Mouse (Mus musculus) erythroblast, adult 5-6 weeks (primary cell): ENCODE measurements at regions not wholly inside any gene's neighbourhood (a gene's known extent, or its start where the extent isn't known, plus 50 kb on each side); places are given as distances from the start of the nearest gene placed in this dataset.

Source experiments
- ATAC-seq: replicated peaks from 2 replicates; pipeline ENCODE4 v1.8.0; 2016; ENCODE audit warnings: moderate number of reproducible peaks, mild to moderate bottlenecking, moderate TSS enrichment, inconsistent platforms; ENCODE audit not compliant: poor library complexity, low FRiP score, severe bottlenecking

DNA sequence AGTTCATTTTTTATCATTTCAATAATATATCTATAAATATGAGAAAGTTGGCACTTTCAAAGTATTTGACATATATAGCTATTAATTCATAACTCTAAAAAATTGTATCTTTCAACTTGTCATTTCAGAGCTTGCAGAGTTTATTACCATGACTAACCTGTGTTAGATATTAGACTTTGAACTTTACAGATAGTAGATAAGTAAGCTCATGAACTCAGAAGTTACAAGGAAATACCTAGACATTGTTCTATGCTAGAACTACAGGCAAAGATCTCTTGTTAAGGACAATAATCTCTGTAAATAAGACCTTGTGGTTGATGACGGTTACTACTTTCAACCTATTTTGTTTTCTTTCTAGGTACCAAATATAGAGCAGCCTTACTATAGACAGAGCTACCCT, 117.0 kb upstream of the Zeb2 start:
- no peak for ATAC-seq

DNA sequence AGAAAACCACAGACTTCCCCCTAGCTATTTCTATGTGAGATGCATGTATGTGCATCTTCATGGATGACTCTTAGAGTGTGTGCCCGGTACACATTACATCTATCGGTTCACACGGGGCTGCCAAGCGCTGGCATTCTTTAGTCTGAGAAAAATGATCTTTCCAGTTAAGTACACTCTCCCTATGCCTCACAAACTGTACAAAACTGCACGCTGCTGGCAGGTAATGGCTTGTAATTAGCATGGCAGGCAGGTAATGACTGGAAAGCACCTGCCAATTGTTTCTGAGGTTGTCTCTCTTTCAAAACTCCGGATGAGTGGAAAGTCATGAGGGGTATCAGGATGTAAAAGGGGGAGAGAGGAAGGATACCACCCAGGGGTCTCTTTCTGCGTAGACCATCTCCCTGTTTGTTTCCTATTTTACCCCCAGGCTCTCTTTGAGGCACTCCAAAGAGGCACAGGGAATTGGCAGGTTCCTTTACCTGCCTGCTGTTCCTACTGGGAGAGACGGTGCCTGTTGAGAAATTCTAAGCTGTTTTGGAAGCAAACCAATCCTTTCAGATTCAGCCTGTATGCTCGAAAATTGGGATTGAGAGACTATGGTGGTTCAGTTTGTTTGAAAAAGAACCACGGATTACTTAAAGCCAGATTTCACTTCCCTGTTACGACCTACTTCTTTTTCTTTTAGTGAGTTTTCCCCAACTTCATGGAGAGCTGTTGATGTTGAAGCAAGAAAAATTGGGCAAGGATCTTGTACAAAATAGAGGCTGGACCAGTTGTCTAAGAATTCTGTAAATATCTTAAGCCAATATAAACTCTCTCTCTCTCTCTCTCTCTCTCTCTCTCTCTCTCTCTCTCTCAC, 113.4 kb upstream of the Zeb2 start:
- ATAC-seq, result no peak

DNA sequence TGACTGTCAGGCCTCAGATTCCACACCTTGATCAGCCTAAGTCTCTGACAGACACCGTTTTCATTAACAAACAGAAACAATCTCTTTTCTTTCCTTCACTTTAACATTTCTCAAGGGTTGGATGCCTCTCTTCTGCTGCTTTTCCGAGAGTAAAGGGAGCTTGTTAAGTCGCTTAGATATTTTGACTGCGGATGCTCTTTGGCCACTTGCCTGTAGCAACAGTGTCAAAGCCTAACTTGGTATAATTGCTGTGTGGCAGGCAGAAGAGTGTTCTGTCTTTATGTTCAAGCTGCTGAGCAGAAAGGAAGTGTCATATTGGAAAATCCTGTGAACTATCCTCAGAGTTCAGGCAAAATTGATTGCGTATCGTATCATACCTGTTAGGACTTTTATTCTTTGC, 112.3 kb upstream of the Zeb2 start:
- ATAC-seq, result no peak

DNA sequence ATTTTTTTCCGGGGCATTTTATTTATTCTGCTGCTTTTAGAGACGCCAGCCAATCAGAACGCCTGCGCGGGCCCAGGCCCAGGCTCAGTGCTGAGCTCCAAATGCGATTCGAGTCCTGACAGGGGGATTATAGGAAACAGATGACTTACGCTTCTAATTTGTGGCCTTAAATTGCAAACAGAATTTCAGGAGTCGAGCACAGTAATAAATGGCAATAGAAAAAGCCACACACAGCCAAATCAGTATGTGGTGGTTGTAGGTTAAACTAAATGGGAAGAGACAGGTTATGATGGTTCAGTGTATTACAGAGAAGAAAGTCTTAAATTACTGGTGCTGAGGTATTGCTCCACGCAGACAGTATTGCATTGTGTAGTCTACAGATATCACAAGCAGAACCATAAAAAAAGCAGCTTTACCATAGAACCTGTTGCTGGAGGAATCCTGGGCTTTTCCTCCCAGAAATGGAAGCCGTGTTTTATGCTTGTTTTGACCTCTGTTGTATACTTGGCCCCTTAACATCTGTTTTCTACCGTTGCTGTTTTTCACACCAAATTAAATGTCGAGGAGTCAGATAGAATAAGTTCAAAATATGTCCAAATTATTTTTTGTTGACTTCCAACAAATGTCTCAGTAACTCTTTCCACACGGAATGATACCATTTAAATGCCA, 110.2 kb upstream of the Zeb2 start:
- no peak for ATAC-seq

DNA sequence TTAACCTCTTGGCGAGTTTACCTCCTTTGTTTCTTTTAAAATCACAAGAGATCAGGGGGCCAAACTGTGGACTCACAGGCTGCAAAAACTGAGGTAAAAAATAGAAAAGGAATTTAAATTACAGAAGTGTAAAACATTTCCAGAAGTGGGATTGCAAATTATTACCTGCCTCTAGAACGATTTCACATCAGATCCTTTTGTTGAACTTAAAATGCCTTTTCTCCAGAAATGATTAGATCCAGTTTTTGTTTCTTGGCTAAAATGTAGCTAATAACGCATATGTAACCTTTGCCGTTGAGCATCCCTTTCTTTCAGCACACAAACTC, 108.8 kb upstream of the Zeb2 start:
- ATAC-seq, result no peak

DNA sequence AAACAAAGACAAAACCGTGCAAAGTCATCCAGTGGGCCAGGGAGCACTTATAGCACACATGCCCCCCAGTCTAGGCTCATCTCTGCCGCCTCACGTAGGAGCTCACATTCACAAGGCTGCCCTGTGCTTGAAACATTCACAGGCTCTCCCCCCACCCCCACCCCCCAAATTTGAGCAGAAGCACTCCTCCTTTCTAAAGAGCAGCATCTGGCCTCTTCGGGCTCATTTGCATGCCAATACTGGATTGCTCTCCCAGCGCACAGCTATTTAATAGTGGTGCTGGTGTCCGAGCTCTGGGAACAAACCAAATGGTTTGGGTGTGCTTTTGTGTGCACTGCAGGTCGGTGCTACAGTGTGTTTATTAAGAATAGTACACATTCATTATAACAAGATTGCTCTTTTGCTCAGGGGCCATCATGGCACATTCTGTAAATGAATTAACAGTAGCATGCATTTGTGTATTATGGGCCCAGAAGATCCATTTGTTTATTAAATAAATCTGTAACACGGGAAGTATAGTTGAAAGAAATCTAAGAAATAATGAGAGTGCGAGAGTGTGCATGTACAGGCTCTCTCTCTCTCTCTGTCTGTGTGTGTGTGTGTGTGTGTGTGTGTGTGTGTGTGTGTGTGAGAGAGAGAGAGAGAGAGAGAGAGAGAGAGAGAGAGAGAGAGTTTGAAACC, 108.3 kb upstream of the Zeb2 start:
- no peak for ATAC-seq

DNA sequence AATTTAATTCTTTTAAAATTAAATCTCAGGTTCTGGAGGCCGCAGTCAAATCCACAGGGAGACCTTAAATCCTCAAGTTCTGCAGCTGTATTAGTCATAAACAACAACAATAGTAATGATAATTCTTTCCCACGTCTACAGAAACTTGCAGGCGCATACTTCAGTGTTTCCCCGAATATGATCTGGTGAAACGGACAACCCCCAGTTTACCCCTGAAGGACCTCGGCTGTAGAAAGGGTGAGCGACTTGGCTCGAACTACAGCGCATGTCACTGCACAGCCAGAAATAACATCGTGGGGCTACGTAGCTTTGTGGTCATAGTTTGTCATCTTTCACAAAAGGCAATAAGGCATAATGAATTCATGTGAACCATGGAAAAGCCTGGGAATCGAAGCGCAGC, 105.0 kb upstream of the Zeb2 start:
- no peak for ATAC-seq

DNA sequence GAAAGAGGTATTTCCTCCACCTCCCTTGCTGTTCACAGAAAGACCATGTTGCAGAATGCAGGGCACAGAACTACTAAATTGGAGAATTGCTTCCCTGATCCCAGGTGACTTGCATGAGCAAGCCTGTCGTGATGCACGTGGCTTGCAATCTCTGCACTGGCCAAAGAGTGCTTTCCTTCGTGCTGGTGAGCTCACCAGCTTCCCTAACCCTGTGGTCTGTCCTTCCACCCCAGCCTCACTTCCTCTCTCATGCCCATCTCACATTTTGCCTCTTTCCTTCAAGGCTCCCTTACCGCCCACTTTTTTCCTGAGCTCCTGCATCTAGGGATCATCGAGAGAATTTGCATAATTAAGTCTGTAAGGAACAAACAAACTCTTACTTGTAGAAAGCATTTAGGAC, 102.7 kb upstream of the Zeb2 start:
- no peak for ATAC-seq

DNA sequence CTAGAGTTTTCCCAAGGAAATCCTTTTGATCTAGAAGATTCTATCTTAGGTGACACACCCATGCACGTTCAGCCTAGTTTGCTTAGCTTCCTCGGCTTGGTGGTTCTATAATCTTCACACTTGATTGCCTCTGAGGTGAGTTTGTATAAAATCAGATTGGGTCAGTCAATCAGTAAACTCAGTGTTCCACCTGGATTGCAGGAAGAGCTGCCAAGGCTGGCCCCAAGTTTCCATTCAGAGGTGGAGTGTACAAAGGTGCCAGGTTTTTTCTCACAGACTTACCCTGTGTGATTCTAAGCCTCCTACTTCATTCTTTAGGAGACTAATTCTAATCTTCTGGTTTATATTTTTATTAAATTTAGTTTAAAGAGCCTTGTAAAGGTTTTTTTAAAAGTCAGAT, 95.6 kb upstream of the Zeb2 start:
- no peak for ATAC-seq

DNA sequence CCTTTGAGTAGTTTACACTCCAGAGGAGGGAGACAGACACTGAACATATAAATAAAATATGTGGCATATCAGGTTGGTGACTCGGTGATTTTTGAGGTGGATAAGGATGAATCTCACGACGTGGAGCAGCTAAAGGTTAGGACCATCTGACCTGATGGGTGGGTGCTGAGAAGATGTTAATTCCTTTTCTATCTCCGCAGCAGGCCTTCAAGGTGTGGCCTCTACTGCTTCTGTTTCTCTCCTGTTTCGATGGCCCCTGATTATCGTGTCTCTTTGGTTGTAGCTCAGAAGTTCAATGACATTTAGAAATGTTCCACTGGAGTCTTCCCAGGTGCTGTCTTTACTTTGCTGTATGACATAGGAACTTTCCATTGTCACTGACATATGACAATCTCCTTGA, 91.3 kb upstream of the Zeb2 start:
- ATAC-seq, result no peak

DNA sequence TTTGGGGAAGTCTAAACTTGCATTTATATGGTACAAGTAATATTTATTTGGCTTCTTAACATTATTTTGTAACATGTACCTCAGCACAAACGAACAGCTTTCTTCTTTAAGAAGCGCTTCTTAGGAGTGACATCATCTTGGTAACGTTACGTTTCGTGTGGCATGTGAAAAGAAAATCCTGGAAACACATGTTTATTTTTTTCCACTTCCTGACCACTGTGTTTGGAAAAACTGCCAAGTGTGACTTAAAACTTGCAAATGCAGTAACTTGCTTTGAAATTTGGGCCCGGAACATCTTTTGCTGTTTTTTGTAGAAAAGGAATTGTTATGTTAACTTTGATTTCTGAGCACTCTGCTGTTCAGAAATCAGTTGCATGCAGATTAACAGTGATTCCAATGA, 88.6 kb upstream of the Zeb2 start:
- ATAC-seq, result no peak

DNA sequence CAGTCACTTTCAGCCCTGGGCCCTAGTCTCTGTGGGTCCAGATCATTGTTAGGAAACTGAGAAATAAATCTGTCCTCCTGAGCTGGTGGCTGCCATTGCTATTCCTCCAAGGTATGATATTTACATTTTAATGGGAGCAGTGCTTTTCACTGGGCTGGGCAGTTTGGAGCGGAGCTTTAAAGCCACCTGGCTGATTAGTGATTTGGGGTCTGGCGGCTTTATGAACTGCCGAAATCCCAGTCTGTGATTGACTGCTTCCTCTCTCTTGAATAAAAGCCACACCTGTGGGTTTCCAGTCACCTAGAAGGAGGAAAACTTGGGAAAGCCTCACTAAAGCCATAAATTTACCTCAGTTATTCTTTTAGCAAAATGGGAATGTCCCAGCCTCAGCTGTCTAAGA, 88.0 kb upstream of the Zeb2 start:
- no peak for ATAC-seq

DNA sequence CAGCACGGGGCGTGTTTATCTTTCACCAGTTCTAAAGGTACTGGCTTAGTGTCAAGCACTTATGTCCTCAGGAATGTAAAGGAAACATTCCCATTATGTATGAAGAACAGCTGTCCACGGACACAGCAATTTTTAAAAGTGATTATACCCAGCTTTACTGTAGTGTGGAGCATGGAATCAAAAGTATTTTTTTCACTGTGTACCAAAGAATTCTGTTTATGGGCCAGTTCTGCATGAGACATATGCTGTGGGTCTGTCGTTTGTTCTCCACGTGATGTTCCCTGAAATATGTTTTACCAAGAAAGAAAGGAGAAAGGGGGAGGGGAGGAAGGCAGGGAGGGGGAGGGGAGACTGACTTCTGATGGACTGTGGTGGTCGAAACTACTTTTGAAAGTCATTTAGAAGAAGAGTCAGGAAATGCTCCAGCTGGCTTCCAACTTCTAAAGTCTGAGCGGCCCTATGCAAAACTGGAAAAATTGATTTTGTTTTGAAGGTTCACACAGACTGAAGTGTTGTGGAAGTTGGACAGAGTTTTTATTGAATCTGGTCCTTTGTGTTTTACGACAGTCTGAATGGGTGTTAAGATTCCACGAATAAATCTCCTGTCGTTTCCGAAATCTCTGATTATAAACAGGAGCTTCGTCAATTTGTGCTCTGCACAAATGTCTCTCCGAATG, 80.9 kb upstream of the Zeb2 start:
- no peak for ATAC-seq

DNA sequence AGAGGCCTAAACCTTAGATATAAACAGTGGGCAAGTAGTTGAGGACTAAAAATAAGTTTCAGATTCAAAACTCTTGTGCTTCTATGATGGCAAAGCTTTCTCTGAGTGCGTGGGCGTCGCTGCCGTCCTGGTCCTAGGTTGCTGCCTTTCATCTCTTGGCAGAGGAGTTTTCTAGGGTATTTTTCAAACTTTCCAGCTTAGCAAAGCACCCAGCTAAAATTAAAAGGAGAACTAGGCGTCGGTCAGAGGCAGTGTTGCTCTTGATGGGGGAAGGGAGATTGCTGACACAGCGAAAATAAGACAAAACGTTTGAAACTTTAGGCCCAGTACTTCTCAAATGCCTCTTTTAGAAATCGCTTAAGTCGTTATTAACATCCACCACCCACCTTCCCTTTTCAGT, 80.1 kb upstream of the Zeb2 start:
- ATAC-seq, result no peak

DNA sequence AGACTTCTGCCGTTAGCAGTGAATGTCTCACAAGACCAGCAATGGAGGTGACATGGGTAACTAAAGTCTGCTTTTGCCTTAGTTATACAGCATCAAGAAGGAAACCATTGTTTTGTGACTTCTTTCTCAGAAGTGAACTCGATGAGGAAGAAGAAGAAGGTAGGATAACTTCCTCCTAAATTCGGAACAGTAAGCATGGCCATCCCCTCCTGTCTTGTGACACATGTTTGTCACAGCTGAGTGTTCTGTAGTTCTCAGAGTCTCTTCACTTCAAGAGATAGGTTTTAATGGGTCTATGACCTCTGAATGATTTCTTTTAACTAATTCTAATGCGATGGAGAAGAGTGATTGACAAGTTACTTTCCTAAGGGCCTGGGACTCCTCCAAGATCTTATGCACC, 79.3 kb upstream of the Zeb2 start:
- no peak for ATAC-seq

DNA sequence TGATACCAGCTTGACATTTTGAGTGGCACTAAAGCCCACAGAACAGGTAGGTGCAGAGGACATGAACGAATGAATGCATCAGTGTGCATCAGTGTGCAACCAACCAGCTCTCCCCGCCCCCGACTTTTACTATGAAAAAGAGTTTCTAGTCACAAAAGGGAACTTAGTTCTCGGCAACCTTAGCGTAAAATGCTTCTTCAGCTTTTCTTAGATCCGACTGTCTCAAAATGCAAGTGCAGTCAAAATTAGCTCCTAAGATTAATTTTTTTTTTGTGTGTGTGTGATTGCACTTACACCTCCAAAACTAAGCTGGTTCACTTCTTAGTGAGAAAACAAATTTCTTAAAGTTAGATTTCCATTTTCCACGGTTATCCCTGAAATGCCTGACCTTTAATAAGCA, 77.1 kb upstream of the Zeb2 start:
- no peak for ATAC-seq

DNA sequence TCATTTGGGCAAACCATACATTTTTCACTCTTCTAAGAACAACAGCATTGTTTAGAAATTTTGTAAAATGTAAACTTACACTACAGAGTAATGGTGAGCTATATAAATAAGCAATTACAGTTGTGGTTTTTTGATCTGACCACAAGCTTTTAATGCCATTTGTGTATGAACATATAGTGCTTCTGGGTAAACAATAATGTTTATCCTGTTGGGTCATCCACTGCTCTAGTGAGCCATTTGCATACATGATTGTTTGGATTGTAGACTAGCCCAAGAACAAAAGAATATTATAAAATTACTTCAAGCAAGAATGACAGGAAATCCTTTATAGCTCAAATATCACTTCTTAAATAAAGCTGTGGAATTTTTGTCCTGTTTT, 68.4 kb upstream of the Zeb2 start:
- ATAC-seq, result no peak

DNA sequence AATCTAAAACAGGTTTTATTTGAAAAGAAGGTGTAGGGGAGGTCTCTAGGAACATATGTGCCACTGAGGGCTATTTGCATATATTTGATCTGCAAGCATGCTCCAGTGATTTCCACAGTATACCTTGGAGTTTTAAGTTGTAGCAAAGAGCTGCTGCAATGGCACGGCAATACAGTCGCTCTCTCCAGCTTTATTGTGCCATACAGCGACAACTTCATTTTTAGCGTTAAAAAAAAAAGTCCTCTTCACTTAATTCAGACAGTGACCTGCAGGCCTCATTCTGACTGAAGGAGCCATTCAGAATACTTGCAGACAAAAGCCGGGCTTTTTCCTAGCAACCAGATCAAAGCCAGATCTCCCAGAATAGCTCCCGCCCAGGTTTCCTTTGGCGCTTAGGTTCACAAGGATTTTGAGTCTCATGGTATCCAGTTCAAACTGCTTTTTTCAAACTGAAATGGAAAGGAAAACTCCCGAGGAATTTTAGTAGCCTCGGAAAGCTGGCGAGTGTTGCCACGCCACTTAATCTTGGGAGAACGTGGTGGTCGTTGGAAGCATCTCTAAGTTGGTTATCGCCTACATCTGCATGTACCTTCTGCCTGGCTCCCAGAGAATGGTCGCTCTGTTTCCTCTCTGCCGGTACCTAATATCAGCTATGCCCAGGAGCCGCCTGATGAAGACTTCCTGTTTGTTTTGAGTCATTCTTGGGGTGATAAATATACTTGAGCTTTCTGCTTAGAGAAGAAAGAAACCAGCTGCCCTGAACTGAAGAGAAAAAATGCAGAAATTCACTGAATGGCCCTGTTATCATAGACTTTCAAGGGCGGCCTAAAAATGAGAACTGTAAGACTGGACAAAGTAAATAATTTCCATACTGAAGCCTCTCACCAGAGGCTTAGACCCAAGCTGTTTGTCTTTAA, 67.8 kb upstream of the Zeb2 start:
- no peak for ATAC-seq

DNA sequence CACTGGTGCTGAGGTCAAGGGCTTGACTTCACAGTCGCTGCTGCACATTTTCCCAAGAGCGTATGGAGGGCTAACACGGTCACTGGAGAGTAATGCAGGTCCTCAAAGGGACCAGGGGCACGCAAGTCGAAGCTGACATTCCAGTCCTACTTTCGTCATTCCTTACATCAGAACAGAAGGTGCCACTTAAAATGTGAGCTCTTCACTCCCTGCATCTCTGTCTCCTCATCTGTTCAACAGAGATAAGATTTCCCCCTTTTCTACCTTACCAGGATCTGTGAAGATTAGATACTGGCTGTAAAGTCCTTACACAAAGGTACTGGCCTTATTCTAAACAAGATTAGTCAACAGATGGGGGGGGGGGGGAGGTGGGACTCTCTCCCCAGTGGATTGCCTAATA, 67.0 kb upstream of the Zeb2 start:
- peak; percentile 46; the same call in 1 of the 2 replicates for ATAC-seq

DNA sequence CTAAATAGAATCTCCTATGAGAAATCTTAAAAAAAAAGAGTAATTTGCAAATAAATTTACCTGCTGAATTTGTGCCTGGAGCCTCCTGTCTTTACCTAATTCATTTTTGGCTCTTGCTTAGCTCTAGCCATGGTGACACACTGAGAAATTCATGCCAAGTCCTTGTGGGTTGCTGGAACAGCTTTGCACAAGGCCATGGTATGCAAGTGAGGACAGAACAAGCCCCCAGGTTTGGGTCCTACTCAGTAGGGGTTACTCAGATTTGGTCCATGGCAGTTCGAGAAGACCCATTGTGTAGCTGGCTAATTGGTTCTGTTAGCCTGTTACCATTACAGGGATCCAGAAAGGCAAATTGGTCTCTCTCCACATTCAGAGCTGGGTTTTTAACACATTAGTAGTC, 65.7 kb upstream of the Zeb2 start:
- ATAC-seq, result no peak
